Mouse (Mus musculus) G1E (cell line): ENCODE results near the gene C77080.

Experiments used
- CTCF ChIP-seq: IDR thresholded peaks from 2 replicates; pipeline ENCODE4 v1.5.1; 2012; ENCODE audit warnings: low read depth, low read length, inconsistent platforms, mixed read lengths
- GATA1 ChIP-seq: IDR thresholded peaks from 2 replicates; pipeline ENCODE4 v1.6.1; 2012; ENCODE audit warnings: borderline replicate concordance, low read length, inconsistent platforms, mixed read lengths
- GATA2 ChIP-seq: IDR thresholded peaks from 2 replicates; pipeline ENCODE4 v1.6.1; 2012; ENCODE audit warnings: low read depth, low read length, inconsistent platforms, borderline replicate concordance
- POLR2AphosphoS5 ChIP-seq: IDR thresholded peaks from 2 replicates; pipeline ENCODE4 v1.6.1; 2012; ENCODE audit warnings: low read depth, low read length, inconsistent platforms; ENCODE audit not compliant: insufficient replicate concordance
- TAL1 ChIP-seq: conservative IDR thresholded peaks from 2 replicates; pipeline ENCODE4 v1.6.1; 2012; ENCODE audit warnings: low read depth, low read length, inconsistent platforms, mixed read lengths

- TF ChIP-seq TAL1 (no peak), CTCF (no peak), GATA1 (no peak), POLR2AphosphoS5 (no peak), GATA2 (no peak)
Observed at GRCm38 (mm10) chr4:129227985-129228381, 33.2 kb downstream of the C77080 start.
